Mouse (Mus musculus) intestine, embryonic 14.5 days (tissue): ENCODE measurements at regions not wholly inside any gene's neighbourhood (a gene's known extent, or its start where the extent isn't known, plus 50 kb on each side); places are given as distances from the start of the nearest gene placed in this dataset.
A peak's percentile ranks its signal among the peaks of the same experiment; 100 is the strongest.

Source experiments
- ATAC-seq: fragments of 200-750 bp; cut with Nextera tagmentation; replicated peaks from 2 replicates; pipeline ENCODE4 v1.8.0; 2017; ENCODE audit warnings: low read depth, moderate number of reproducible peaks, moderate TSS enrichment, moderate library complexity; ENCODE audit not compliant: low FRiP score, low TSS enrichment
- DNase-seq: peaks from one replicate; pipeline ENCODE4 v3.0.0-alpha.2; 2018; ENCODE audit warnings: low spot score
- H3K27ac ChIP-seq: fragments of 300-500 bp; sonication (generic); 2 replicates; pipeline ENCODE4 v1.5.1; 2014; ENCODE audit warnings: low read depth, mild to moderate bottlenecking, control low read depth
- H3K27me3 ChIP-seq: fragments of 300-500 bp; sonication (generic); replicated peaks from 2 replicates; pipeline ENCODE4 v1.6.1; 2014; ENCODE audit warnings: low read length, control low read depth; ENCODE audit not compliant: control insufficient read depth, insufficient read depth
- H3K36me3 ChIP-seq: fragments of 300-500 bp; sonication (generic); 2 replicates; pipeline ENCODE4 v1.6.1; 2014; ENCODE audit warnings: low read length, control low read depth; ENCODE audit not compliant: control insufficient read depth, insufficient read depth
- H3K4me1 ChIP-seq: fragments of 300-500 bp; sonication (generic); replicated peaks from 2 replicates; pipeline ENCODE4 v1.6.1; 2014; ENCODE audit warnings: low read length, control low read depth, mixed read lengths; ENCODE audit not compliant: control insufficient read depth, insufficient read depth
- H3K4me2 ChIP-seq: fragments of 300-500 bp; sonication (generic); 2 replicates; pipeline ENCODE4 v1.6.1; 2014; ENCODE audit warnings: low read length
- H3K4me3 ChIP-seq: fragments of 300-500 bp; sonication (generic); 2 replicates; pipeline ENCODE4 v1.5.1; 2014; ENCODE audit warnings: low read depth, low read length, control low read depth, mixed read lengths
- H3K9ac ChIP-seq: fragments of 300-500 bp; sonication (generic); 2 replicates; pipeline ENCODE4 v1.6.1; 2014; ENCODE audit warnings: mild to moderate bottlenecking, low read length
- H3K9me3 ChIP-seq: fragments of 300-500 bp; sonication (generic); 2 replicates; pipeline ENCODE4 v1.6.1; 2016; ENCODE audit warnings: low read length, control low read depth; ENCODE audit not compliant: control insufficient read depth
- WGBS: fragments of 180-500 bp; shearing (Covaris S2); extraction: QIAGEN DNeasy Blood & Tissue Kit; methylation state at CpG from one replicate; pipeline ENCODE4 v1.1.7; 2014; 5-methylcytosine and 5-hydroxymethylcytosine counted together

- H3K4me2 ChIP-seq, result no peak overlapping the region
- no peak for DNase-seq
- no peak for ATAC-seq
- H3K9me3 ChIP-seq, result no peaks in the 10 kb centered on the region
- H3K4me1 ChIP-seq, result peaks cover 12% of the 10 kb centered on the region
- H3K27me3 ChIP-seq, result no peaks in the 10 kb centered on the region
- H3K36me3 ChIP-seq, result no peaks in the 10 kb centered on the region
- no peak overlapping the region for H3K4me3 ChIP-seq
- 19% methylated on average over 3 of the region's 3 CpGs for WGBS
- H3K9ac ChIP-seq, result no peak overlapping the region
- no peak overlapping the region for H3K27ac ChIP-seq
Measured at GRCm38 (mm10) chr9:101730136-101730535, 131.5 kb upstream of the 9630041A04Rik start.

DNA sequence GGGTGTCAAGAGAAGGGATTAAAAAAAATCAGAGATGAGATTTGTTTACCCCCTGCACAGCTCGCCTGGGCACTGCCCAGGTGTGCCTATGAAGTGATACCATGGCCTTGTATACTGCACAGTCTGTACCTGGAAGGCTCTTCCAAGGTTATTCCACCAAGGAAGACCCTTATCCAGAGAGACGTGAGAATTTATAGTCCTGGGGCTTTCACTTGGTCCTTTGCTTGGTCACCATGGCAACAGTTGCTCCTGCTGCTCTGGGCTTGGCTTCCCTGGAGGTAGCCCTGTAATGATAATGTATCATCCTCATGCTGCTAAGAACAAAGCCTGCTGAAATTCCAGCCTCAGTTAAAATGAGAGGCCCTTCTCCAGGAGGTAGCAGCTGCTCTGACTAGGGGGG lies 143.7 kb upstream of the 9630041A04Rik start:
- 33% methylated on average over 2 of the region's 2 CpGs for WGBS
- Histone ChIP-seq H3K27me3 (no peaks in the 10 kb centered on the region), H3K4me2 (no peak overlapping the region), H3K4me3 (no peak overlapping the region), H3K36me3 (no peaks in the 10 kb centered on the region), H3K27ac (no peak overlapping the region), H3K9ac (no peak overlapping the region), H3K4me1 (no peaks in the 10 kb centered on the region), H3K9me3 (peaks cover 2% of the 10 kb centered on the region; the same call in 1 of the 2 replicates)
- DNase-seq (no peak), ATAC-seq (no peak)

- Histone ChIP-seq H3K36me3 (no peaks in the 10 kb centered on the region), H3K27ac (no peak overlapping the region), H3K4me1 (no peaks in the 10 kb centered on the region), H3K9ac (no peak overlapping the region), H3K27me3 (no peaks in the 10 kb centered on the region), H3K9me3 (peaks cover 6% of the 10 kb centered on the region; the same call in 1 of the 2 replicates), H3K4me3 (no peak overlapping the region), H3K4me2 (no peak overlapping the region)
- no peak for DNase-seq
- WGBS, result 46% methylated on average over 5 of the region's 5 CpGs
- ATAC-seq, result no peak
Measured at GRCm38 (mm10) chr9:101716326-101716725, 145.3 kb upstream of the 9630041A04Rik start.

- no peak for ATAC-seq
- 71% methylated on average over 5 of the region's 5 CpGs for WGBS
Measured at GRCm38 (mm10) chr9:101714805-101715204, 146.8 kb upstream of the 9630041A04Rik start.

DNA sequence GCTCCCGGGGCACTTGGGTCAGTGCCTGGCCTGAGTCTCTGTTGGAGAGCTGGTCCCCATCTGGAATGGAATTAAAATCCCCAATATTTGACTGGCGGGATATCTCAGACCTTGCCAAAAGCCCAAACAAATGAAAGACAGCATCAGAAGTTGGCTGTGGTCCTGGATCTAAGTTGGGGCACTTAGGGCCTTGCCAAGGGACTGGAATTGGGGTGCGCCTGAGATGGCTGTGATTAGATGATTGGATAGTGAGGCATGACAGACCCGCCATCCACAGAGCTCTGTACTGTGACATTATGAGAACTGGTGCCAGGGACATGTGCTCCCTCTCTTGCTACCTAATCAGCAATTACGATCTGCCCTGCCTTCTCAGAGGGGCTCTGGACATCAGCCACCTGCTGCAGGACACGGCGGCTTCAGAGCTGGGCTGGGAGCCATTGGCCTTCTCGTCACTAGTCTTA lies 151.0 kb upstream of the 9630041A04Rik start:
- no peaks in the 10 kb centered on the region for H3K4me1 ChIP-seq
- DNase-seq (no peak), ATAC-seq (no peak)
- H3K4me2 ChIP-seq, result no peak overlapping the region
- H3K36me3 ChIP-seq, result no peaks in the 10 kb centered on the region
- peaks cover 6% of the 10 kb centered on the region; the same call in 1 of the 2 replicates for H3K9me3 ChIP-seq
- no peaks in the 10 kb centered on the region for H3K27me3 ChIP-seq
- H3K9ac ChIP-seq, result no peak overlapping the region
- no peak overlapping the region for H3K27ac ChIP-seq
- H3K4me3 ChIP-seq, result no peak overlapping the region
- 79% methylated on average over 8 of the region's 8 CpGs for WGBS

More at GRCm38 (mm10) chr9:101714805-101715204, 146.8 kb upstream of the 9630041A04Rik start:
- H3K4me1 ChIP-seq, result no peaks in the 10 kb centered on the region
- no peak for DNase-seq
- no peak overlapping the region for H3K9ac ChIP-seq
- H3K4me2 ChIP-seq, result no peak overlapping the region
- no peak overlapping the region for H3K27ac ChIP-seq
- no peaks in the 10 kb centered on the region for H3K27me3 ChIP-seq
- no peak overlapping the region for H3K4me3 ChIP-seq
- H3K36me3 ChIP-seq, result no peaks in the 10 kb centered on the region
- peaks cover 6% of the 10 kb centered on the region; the same call in 1 of the 2 replicates for H3K9me3 ChIP-seq

GRCm38 (mm10) chr9:101700368-101700767 lies 161.3 kb upstream of the 9630041A04Rik start:
- ATAC-seq (no peak), DNase-seq (no peak)
- 74% methylated on average over 7 of the region's 7 CpGs for WGBS
- Histone ChIP-seq H3K36me3 (no peaks in the 10 kb centered on the region), H3K4me3 (no peak overlapping the region), H3K4me1 (no peaks in the 10 kb centered on the region), H3K9ac (no peak overlapping the region), H3K9me3 (no peaks in the 10 kb centered on the region), H3K27ac (no peak overlapping the region), H3K27me3 (no peaks in the 10 kb centered on the region), H3K4me2 (no peak overlapping the region)

DNA sequence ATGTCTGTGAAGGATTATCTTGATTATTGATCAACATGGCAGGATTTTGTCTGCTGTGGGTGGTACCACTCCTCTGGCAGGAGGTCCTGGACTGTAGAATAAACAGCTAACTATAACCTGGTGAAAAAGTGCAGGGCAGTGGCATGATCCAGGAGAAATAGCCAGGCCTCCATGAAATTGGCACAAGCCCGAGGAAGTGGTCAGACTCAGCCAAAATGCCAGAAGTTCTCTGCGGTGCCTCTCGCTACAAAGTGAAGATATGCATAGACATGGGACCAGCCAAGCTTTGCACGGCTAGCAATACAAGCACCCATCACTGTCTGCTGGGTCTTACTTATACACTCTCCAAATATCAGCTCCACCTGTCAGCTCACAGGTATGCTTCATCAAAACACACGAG lies 167.6 kb upstream of the 9630041A04Rik start:
- Histone ChIP-seq H3K9ac (no peak overlapping the region), H3K27me3 (no peaks in the 10 kb centered on the region; the same call in 1 of the 2 replicates), H3K9me3 (no peaks in the 10 kb centered on the region), H3K27ac (no peak overlapping the region), H3K4me3 (no peak overlapping the region), H3K4me1 (no peaks in the 10 kb centered on the region; the same call in 1 of the 2 replicates), H3K36me3 (no peaks in the 10 kb centered on the region), H3K4me2 (no peak overlapping the region)
- DNase-seq (no peak), ATAC-seq (no peak)
- 94% methylated on average over 5 of the region's 5 CpGs for WGBS

DNA sequence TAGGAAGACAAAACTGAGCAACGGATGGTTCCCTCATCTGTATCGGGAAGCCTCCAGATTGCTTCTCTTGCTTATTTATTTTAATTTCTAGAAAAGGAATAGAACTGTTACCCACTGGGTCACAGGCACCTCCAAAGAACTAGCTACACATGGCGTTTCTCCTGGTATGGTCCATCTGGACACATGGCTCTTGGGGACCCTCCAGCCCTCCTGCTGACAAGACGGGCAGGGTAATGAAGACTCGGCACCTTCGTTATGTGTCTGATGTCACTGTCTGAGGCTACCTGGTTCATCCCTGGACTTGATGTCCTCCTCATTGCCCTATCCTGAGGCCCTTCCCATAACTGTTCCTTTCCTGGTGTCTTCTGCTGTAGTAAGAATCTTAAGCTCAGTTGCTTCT lies 170.3 kb upstream of the 9630041A04Rik start:
- WGBS, result 86% methylated on average over 6 of the region's 6 CpGs
- ATAC-seq (no peak), DNase-seq (no peak)
- Histone ChIP-seq H3K4me2 (no peak overlapping the region), H3K27ac (no peak overlapping the region), H3K27me3 (no peaks in the 10 kb centered on the region; the same call in 1 of the 2 replicates), H3K36me3 (no peaks in the 10 kb centered on the region), H3K4me3 (no peak overlapping the region), H3K9me3 (no peaks in the 10 kb centered on the region), H3K9ac (no peak overlapping the region), H3K4me1 (no peaks in the 10 kb centered on the region; the same call in 1 of the 2 replicates)

DNA sequence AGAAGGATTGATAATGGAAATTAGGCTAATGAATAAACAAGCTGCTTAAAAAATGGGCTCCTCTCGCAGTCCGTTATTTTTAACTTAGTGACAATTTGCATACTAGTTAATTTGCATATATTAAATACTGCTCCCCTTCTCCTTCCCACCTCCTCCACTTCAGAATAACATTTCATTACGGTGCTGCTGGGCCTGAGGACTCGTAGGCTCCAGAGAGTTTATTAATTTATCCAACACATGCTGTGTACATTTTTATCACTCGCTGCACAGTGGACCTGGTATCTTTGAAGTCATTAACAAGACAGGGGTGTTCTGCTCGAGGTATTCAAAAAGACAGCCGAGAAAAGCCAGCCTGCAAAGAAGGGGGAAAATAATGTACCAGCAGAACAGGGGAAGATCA lies 170.7 kb upstream of the 9630041A04Rik start:
- WGBS, result 58% methylated on average over 7 of the region's 7 CpGs
- peak overlapping the region; percentile 39; the same call in 1 of the 2 replicates for H3K4me2 ChIP-seq
- ATAC-seq, result no peak

More for the DNA sequence above, 170.7 kb upstream of the 9630041A04Rik start:
- Histone ChIP-seq H3K4me1 (no peaks in the 10 kb centered on the region; the same call in 1 of the 2 replicates), H3K9me3 (no peaks in the 10 kb centered on the region), H3K36me3 (no peaks in the 10 kb centered on the region), H3K27me3 (no peaks in the 10 kb centered on the region; the same call in 1 of the 2 replicates), H3K9ac (no peak overlapping the region), H3K4me3 (no peak overlapping the region), H3K27ac (no peak overlapping the region)
- DNase-seq, result no peak
